Mouse (Mus musculus) myocyte (in vitro differentiated cells): ENCODE data around the gene Mrps7.

Experiments
- MYOD1 ChIP-seq, 3 experiments: IDR thresholded peaks; one replicate each; pipeline ENCODE4 v1.6.1; 2011; ENCODE audit warnings: control low read depth in 2 of 3, low read depth in 2 of 3, mild to moderate bottlenecking in 2 of 3, moderate library complexity in 1 of 3; ENCODE audit not compliant: insufficient read length in 2 of 3, control insufficient read depth in 1 of 3
- POLR2A ChIP-seq: IDR thresholded peaks from one replicate; pipeline ENCODE4 v1.6.1; 2011; ENCODE audit warnings: low read depth, mild to moderate bottlenecking, control low read depth, moderate library complexity; ENCODE audit not compliant: insufficient read length
- SRF ChIP-seq: IDR thresholded peaks from one replicate; pipeline ENCODE4 v1.6.1; 2011; ENCODE audit warnings: low read depth; ENCODE audit not compliant: control insufficient read depth, insufficient read length
- TCF12 ChIP-seq: IDR thresholded peaks from one replicate; pipeline ENCODE4 v1.6.1; 2011; ENCODE audit warnings: mild to moderate bottlenecking, control low read depth; ENCODE audit not compliant: poor library complexity, insufficient read depth, severe bottlenecking
- USF1 ChIP-seq: IDR thresholded peaks from one replicate; pipeline ENCODE4 v1.6.1; 2011; ENCODE audit warnings: low read depth, mild to moderate bottlenecking, control low read depth, moderate library complexity

GRCm38 (mm10) chr11:115611173-115611572 lies 7.4 kb downstream of the Mrps7 start:
- no peak for TF ChIP-seq USF1
- no peak for TF ChIP-seq POLR2A
- no peak for TF ChIP-seq TCF12
- TF ChIP-seq MYOD1 (IDR thresholded peaks at IDR 0.05; ENCODE audit: control insufficient read depth in 1 of 3, insufficient read length in 2 of 3, low read depth in 2 of 3) = no peak
- TF ChIP-seq SRF = no peak
